Mouse (Mus musculus) Patski (cell line): ENCODE measurements around the gene Prkcb. TPM values are rescaled to one million over a fixed set of nuclear protein-coding genes. Genes with fewer than 3 reads are reported as not detected.

Experiments used
- ATAC-seq: fragments of 100-300 bp; one replicate; pipeline ENCODE4 v1.8.0; 2021
- CTCF ChIA-PET: fragments of 350-600 bp; sonication (Branson Sonifier 250); formaldehyde crosslinking; loops from one replicate; lab custom pipeline; 2022; ENCODE audit warnings: inconsistent platforms; lab: Charles Lee
- POLR2A ChIA-PET: fragments of 350-600 bp; sonication (Branson Sonifier 250); formaldehyde crosslinking; loops from one replicate; lab custom pipeline; 2022; ENCODE audit warnings: antibody characterized with exemption, inconsistent platforms; lab: Charles Lee
- DNase-seq: peaks from one replicate; pipeline ENCODE4 v3.0.0-alpha.2; 2011; ENCODE audit warnings: low read depth, low spot score
- H3K27me3 ChIP-seq: fragments of 371-371 bp; one replicate; pipeline ENCODE4 v1.5.1; 2021
- CTCF ChIP-seq: fragments of 100-300 bp; IDR thresholded peaks from one replicate; pipeline ENCODE4 v1.5.1; 2021
- in situ Hi-C: fragments of 300-500 bp; cut with MboI; formaldehyde crosslinking; loops from 3 replicates; pipeline ENCODE4 v1.11.1; 2018; ENCODE audit warnings: low pct_unique_long_range_greater_than_20kb, mixed read lengths
- polyA plus RNA-seq: library from polyadenylated mRNA; unstranded; gene quantifications from one replicate; pipeline ENCODE4 v1.2.3, GENCODE M21; 2021

Gene Prkcb
- polyA plus RNA-seq, 1 experiment from 2014 or later, result not detected

DNA sequence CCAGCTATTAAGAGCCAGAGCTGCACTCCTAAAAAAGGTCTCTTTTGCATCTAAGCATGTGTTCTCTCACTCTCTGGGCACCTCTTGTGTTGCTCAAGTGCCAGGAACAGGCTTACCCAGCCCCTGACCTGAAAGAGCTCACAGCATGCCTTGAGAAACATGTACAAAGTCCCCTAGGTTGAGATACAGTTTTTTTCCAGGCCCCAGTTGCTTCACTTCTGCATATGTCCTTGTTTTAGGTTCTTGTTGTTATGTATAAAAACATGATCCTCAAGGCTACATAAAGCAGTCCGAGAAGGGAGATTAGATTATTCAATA, 291.6 kb downstream of the Prkcb start:
- CTCF ChIA-PET, result no interaction called here
- in situ Hi-C loops, result no loop called here
- DNase-seq, result no peak
- ATAC-seq, result no peak
- no peaks in the 10 kb centered on the region for H3K27me3 ChIP-seq
- no peak for TF ChIP-seq CTCF
- POLR2A ChIA-PET, result no interaction called here

GRCm38 (mm10) chr7:122584421-122585151, 296.0 kb downstream of the Prkcb start:
- no peak for TF ChIP-seq CTCF
- in situ Hi-C loops, result no loop called here
- ChIA-PET CTCF (interaction anchor here (1.5 kb wide), 1 partner anchor 23 kb away, joined by 3 read pairs; no protein-coding TSS in a partner anchor), POLR2A (no interaction called here)
- no peak for ATAC-seq
- no peak for DNase-seq
- H3K27me3 ChIP-seq, result no peaks in the 10 kb centered on the region

- no peak for TF ChIP-seq CTCF
- DNase-seq (no peak), ATAC-seq (no peak)
- in situ Hi-C loops, result no loop called here
- POLR2A ChIA-PET, result no interaction called here
- CTCF ChIA-PET, result no interaction called here
- peaks cover 9% of the 10 kb centered on the region for H3K27me3 ChIP-seq
These were observed 307.3 kb downstream of the Prkcb start for GRCm38 (mm10) chr7:122595897-122596296.

GRCm38 (mm10) chr7:122596596-122597170, 308.1 kb downstream of the Prkcb start:
- DNase-seq (no peak), ATAC-seq (no peak)
- H3K27me3 ChIP-seq, result peaks cover 9% of the 10 kb centered on the region
- POLR2A ChIA-PET, result no interaction called here
- CTCF ChIA-PET, result no interaction called here
- TF ChIP-seq CTCF, result no peak
- in situ Hi-C loops, result no loop called here

- TF ChIP-seq CTCF, result no peak
- in situ Hi-C loops, result no loop called here
- DNase-seq, result no peak
- ChIA-PET CTCF (no interaction called here), POLR2A (no interaction called here)
- no peak for ATAC-seq
- peaks cover 9% of the 10 kb centered on the region for H3K27me3 ChIP-seq
These were observed 308.8 kb downstream of the Prkcb start for GRCm38 (mm10) chr7:122597313-122597712.

GRCm38 (mm10) chr7:122600856-122601255, 312.3 kb downstream of the Prkcb start:
- CTCF ChIA-PET, result no interaction called here
- ATAC-seq (no peak), DNase-seq (no peak)
- H3K27me3 ChIP-seq, result peaks cover 9% of the 10 kb centered on the region
- in situ Hi-C loops, result no loop called here
- TF ChIP-seq CTCF, result no peak
- POLR2A ChIA-PET, result no interaction called here

DNA sequence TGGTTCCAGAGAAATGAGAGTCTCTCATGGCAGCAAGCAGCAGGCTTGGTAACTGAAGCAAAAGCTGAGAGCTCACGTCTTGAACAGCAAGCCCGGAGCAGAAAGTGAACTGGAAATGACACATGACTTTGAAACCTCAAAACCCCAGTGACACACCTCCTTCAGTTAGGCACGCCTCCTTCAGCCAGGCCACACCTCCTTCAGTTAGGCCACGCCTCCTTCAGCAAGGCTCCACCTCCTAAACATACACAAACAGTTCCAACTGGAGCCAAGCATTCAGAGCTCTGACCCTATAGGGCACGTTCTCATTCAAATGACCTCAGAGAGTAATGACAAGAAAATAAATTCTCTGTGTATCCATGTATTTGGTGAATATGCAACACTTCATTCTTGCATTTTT, 316.5 kb downstream of the Prkcb start:
- DNase-seq (no peak), ATAC-seq (no peak)
- CTCF ChIA-PET, result no interaction called here
- POLR2A ChIA-PET, result no interaction called here
- in situ Hi-C loops, result no loop called here
- no peak for TF ChIP-seq CTCF
- H3K27me3 ChIP-seq, result peaks cover 4% of the 10 kb centered on the region

DNA sequence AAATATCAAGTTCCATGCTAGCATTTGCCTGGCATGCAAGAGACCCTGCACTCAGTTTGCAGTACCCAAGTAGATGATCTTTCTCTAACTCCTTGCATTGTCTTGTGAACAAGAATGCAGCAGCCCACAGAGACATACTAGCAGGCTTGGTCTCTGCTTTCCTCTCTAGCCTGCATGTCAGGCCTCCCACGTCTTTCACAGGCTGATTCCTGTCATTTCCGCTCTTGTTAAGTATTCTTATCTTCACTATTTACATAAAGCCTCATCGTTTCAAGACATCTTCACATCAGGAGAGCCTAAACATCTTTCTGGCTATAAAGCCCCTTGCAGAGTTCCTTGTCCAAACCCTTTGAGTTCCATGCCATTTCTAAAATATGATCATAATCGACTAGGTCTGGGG, 320.9 kb downstream of the Prkcb start:
- ChIA-PET POLR2A (no interaction called here), CTCF (no interaction called here)
- no peak for TF ChIP-seq CTCF
- ATAC-seq (no peak), DNase-seq (no peak)
- in situ Hi-C loops, result no loop called here
- H3K27me3 ChIP-seq, result no peaks in the 10 kb centered on the region

DNA sequence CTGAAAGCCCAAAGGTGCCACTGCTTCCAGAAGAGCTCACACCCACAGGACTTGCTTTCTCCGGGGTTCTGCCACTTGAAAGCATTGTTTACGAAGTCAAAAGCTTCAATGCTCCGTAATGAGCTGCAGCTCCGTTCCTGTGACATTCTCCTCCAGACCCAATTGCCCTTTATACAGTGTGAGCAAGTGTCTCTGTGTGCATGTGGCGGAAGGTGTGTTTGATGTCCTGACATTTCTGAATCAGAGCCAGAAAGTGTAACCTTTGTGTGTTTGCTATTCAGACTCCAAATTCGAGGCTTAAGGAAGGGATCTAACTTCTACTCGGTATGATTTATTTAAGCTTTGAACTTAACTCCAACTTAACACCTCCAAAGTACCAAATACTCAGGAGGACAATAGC, 321.6 kb downstream of the Prkcb start:
- in situ Hi-C loops, result no loop called here
- no peak for DNase-seq
- TF ChIP-seq CTCF, result no peak
- ATAC-seq, result no peak
- CTCF ChIA-PET, result no interaction called here
- no peaks in the 10 kb centered on the region for H3K27me3 ChIP-seq
- POLR2A ChIA-PET, result no interaction called here

DNA sequence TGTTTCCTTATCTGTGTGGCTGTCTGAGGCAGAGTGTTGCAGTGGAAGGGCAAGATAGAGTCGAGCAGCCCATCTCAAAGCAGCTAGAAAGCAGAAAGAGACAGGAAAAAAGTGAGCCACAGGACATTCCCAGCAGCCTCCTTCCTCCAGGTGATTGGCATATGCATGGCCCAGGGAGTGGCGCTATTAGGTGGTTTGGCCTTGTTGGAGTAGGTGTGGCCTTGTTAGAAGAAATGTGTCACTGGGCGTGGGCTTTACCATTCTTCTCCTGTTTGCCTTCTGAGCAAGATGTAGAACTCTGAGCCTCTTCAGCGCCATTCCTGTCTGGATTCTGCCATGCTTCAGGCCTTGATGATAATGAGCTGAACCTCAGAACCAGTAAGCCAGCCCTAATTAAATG, 325.3 kb downstream of the Prkcb start:
- DNase-seq, result no peak
- TF ChIP-seq CTCF, result no peak
- no peak for ATAC-seq
- in situ Hi-C loops, result no loop called here
- ChIA-PET CTCF (no interaction called here), POLR2A (no interaction called here)
- no peaks in the 10 kb centered on the region for H3K27me3 ChIP-seq

- in situ Hi-C loops, result no loop called here
- DNase-seq (no peak), ATAC-seq (no peak)
- no peaks in the 10 kb centered on the region for H3K27me3 ChIP-seq
- CTCF ChIA-PET, result no interaction called here
- POLR2A ChIA-PET, result no interaction called here
- no peak for TF ChIP-seq CTCF
These were observed 333.7 kb downstream of the Prkcb start for GRCm38 (mm10) chr7:122622125-122622774.
